Comparison of ENCODE assay signal across 8 mouse cellular contexts in genomic region chr6:136518537-136519246, GRCm38 (mm10). TPM values are rescaled to one million over a fixed set of nuclear protein-coding genes. Genes with fewer than 3 reads are reported as not detected.
A peak's percentile ranks its signal among the peaks of the same experiment; 100 is the strongest.
DNase-seq lines count a peak whose midpoint lies in the region; ATAC-seq lines count a peak whose summit lies in the region.

No protein-coding gene starts in this region.

- H3K9ac ChIP-seq in intestine, embryonic 14.5 days (ENCODE audit: low read length), result peak overlapping the region; percentile 76

- no peaks in the 10 kb centered on the region for H3K27me3 ChIP-seq in intestine, embryonic 14.5 days (replicated peaks; ENCODE audit: control insufficient read depth, insufficient read depth, low read length)

- H3K36me3 ChIP-seq in intestine, embryonic 14.5 days (ENCODE audit: control insufficient read depth, insufficient read depth, low read length), result peaks cover 6% of the 10 kb centered on the region

- under 1% methylated on average over 59 of the region's 59 CpGs for WGBS in intestine, embryonic 14.5 days

- peak overlapping the region; percentile 97 for H3K27ac ChIP-seq in intestine, embryonic 14.5 days (ENCODE audit: low read depth)

- peaks cover 3% of the 10 kb centered on the region; the same call in 1 of the 2 replicates for H3K4me1 ChIP-seq in intestine, embryonic 14.5 days (replicated peaks; ENCODE audit: control insufficient read depth, insufficient read depth, low read length)

- peak; percentile 96 for DNase-seq in adrenal gland, adult 8-10 months
- DNase-seq in embryo, embryonic 11.5 days (ENCODE audit: low read depth, low spot score), result peak; percentile 93
- peak; percentile 95 for DNase-seq in gastrocnemius, postnatal 25 days
- peak; percentile 96 for DNase-seq in intestine, embryonic 14.5 days (ENCODE audit: low spot score)
- DNase-seq in left cerebral cortex, postnatal 10 days (ENCODE audit: extremely low spot score in 1 of 2, low spot score in 2 of 2), result peak; percentile 97 to 98
- DNase-seq in right cerebral cortex, postnatal 10 days (ENCODE audit: low spot score in 2 of 2), result peak; percentile 97 to 99
- peak; percentile 96 for DNase-seq in urinary bladder, postnatal 14 days (ENCODE audit: low spot score)

- intact Hi-C loops in left cerebral cortex, postnatal 10 days (cut with DNase I), result loop anchor here (1.0 to 5.0 kb wide), 3 partner anchors 34 to 96 kb away; no protein-coding TSS in a partner anchor

- peak; percentile 99 for ATAC-seq in intestine, embryonic 14.5 days (replicated peaks; ENCODE audit: low FRiP score, low TSS enrichment, low read depth)
- peak; percentile 88 for ATAC-seq in megakaryocyte progenitor cell, adult 5-6 weeks (replicated peaks; ENCODE audit: poor library complexity)

- peaks cover 6% of the 10 kb centered on the region for H3K9me3 ChIP-seq in intestine, embryonic 14.5 days (ENCODE audit: control insufficient read depth, low read length)

- peak overlapping the region; percentile 64 for H3K4me3 ChIP-seq in intestine, embryonic 14.5 days (ENCODE audit: low read depth, low read length)

- peak overlapping the region; percentile 30 for H3K4me2 ChIP-seq in intestine, embryonic 14.5 days (ENCODE audit: low read length)

RNA-seq across cellular contexts. Expression of gene Atf7ip, which starts 12.7 kb away (rescaled TPM):
- total RNA-seq in adrenal gland, adult 8-10 months (2022), result 100 to 1,000 TPM in 2 of 4 experiments, 10 to 100 TPM in 2; 79.2 to 127 (median 99.1) TPM
- 10 to 100 TPM; 38.2 to 43.5 TPM for total RNA-seq in gastrocnemius, postnatal 25 days (2021)
- 32.9 and 36.0 TPM in 2 replicates for polyA plus RNA-seq in intestine, embryonic 14.5 days (2014; fragmentation: Nextera tagmentation; extraction: Ambion mirVana)
- total RNA-seq in left cerebral cortex, postnatal 10 days (2021), result 100 to 1,000 TPM; 119 to 135 TPM
- 83.1 and 106 TPM in 2 replicates for total RNA-seq in megakaryocyte progenitor cell, adult 5-6 weeks (2015)
- 30.1 and 39.4 TPM in 2 replicates for total RNA-seq in megakaryocyte progenitor cell, adult 5-6 weeks (2017)

Comparison
In these comparisons a context has a peak if more than half of its experiments do, and no peak if none do; other contexts are left out.
1. Peak in every context shown above with its lines: DNase-seq, ATAC-seq, H3K4me3 ChIP-seq and H3K27ac ChIP-seq.